Mouse (Mus musculus) gastrocnemius, postnatal 4 days (tissue): ENCODE measurements around the gene Cblc. TPM values are rescaled to one million over a fixed set of nuclear protein-coding genes. Genes with fewer than 3 reads are reported as not detected.

Source experiments
- DNase-seq, 2 experiments: peaks; one replicate each; pipeline ENCODE4 v3.0.0; 2021 to 2022; ENCODE audit warnings: low spot score in 2 of 2, mixed read lengths in 2 of 2
- total RNA-seq, 2 experiments: library from RNA; stranded (reverse); gene quantifications; 2 replicates each; pipeline ENCODE4 v1.2.3; 2021

Cblc gene
- total RNA-seq, 2 experiments from 2014 or later = 0.76 to 0.96 TPM

DNA sequence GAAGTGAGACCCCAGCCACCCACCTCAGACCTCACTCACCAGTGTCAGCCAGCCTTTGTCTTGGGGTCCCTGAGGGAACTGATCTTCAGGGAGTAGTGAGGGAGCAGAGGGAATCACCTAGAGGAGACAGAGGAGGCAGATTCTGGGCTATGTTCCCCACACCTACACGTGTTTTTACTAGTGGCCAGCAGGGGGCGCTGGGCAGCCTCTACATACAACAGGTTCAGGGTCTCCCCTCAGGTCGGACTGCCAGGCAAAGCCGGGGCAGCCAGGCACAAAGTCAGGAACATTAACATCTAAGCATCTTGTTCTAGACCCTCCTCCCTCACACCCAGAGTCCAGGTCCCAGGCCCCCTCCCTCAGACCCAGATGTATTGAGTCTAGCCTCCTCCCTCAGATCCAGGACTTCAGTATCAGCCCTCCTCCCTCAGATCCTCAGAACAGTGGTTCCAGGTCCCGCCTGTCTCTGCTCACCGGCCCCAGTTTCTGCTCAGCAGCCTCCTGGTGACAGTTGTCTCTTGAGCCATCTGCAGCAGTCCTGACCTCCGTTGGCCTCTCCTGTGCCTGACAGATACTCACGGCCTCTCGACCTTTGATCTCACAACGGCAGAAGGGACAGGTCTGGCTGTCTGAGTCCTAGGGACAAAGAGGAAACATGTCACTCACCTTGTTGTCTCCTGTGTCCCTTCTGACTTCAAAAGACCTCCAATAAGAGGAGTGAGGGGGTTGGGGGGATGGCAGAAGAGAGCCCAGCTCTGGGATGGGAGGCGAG, 11.7 kb downstream of the Cblc start:
- DNase-seq = no peak

GRCm38 (mm10) chr7:19783630-19784029, 13.0 kb downstream of the Cblc start:
- DNase-seq = no peak

DNA sequence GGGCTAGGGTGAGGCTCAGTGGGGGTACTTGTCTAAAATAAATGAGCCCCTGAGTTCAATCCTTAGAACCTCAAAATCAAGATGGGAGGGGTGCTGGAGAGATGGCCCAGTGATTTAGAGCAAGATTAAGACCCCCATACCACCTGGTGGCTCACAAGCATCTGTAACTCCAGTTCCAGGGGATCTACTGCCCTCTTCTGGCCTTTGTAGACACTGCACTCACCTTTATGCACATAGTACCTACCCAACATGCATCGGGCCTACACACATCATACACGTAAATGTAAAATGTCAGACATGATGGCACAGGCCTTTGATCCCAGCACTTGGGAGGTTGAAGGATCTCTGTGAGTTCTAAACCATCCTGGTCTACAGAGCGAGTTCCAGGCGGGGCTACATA, 14.0 kb downstream of the Cblc start:
- DNase-seq = no peak

- no peak for DNase-seq
These were observed 14.9 kb downstream of the Cblc start for GRCm38 (mm10) chr7:19781741-19782140.

GRCm38 (mm10) chr7:19779903-19780302, 16.7 kb downstream of the Cblc start:
- no peak for DNase-seq

DNA sequence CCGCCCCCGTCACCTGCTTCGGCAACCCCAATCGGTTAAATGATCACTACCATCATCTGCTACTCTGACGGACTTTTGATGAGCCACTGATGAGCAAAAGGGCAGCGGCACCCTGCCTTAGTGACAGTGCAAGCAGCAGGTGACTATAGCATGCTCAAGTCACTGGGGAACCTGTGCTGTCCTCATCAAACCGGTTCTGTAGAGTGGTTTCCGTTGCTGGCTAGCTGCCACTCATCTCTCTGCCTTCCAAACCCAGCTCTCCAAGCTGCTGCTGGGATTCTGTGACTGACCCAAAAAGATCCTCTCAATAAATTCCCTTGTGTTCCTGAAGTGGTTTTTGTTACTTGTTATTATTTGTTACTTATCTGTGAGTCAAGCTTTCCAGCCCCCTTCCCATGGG, 18.0 kb downstream of the Cblc start:
- no peak for DNase-seq

DNA sequence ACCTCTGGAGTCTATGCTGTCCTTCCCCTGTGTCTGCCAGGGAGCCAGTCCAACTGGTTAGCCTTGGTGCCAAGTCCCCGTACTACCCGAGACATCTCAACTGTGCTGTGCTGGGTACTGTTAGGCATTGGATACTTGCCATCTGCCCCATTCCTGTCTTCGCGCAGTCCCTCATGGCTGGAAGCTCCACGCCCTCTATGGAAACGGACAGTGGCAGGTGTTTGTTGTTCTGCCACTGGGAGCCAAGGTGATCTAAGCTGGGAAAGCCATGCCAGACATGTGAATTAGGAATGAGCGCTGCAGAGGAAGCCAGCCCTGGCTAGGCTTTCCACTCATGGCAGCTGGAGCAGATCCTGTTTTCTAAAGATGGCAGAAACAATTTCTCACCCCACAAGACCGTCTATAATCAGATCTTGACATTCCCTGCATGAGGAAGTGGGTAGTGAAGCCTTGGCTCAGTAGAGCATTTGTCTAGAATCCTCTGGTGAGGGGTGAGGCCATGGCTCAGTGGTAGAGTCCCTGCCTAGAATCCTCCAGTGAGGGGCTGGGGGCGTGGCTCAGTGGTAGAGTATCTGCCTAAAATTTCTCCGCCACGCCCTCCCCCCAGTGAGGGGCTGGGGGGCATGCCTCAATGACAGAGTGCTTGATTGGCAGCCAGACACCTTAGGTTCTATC, 19.4 kb downstream of the Cblc start:
- DNase-seq = peak in 1 of 2 experiments; percentile 55

DNA sequence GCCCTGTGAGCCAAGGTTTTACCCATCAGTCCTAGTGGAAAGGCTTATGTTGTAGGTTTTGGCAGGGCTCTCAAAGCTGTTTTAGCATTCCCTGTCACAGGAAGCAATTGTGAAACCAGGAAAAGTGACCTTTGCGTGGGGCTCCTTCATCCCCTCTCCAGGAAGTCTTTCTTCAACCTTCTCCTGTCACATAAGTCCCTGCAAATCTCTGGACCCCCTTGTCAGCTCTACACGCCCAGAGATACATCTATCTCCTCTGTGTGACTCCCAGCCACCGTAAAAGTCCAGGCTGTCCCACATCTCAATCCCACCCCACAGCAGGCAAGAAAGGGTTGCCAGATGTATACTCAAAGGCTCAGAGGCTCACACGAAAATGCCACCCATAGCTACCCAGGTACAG, 24.9 kb downstream of the Cblc start:
- DNase-seq = no peak

GRCm38 (mm10) chr7:19770984-19771391, 25.6 kb downstream of the Cblc start, which contains the start of gene Bcam:
Gene Bcam (minus strand): TSS chr7:19771016.
- DNase-seq = no peak

DNA sequence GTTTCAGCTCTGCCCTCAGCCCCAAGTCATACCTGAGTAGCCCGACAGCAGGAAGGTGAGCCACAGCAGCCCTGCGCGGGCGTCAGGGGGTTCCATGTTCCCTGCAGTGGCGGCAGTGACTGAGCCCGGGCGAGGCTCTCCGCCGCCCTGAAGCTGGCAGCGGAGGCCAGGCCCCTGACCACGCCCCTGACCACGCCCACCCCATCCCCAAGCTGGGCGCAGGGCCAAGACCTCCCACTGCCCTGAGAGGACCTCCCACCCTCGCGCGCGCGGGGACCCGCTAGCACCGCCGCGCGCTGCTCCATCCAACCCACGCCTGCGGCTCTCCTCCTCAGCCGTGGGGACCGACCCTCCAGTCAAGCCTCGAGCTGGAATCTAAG, 26.2 kb downstream of the Cblc start:
- peak; percentile 78 to 85 for DNase-seq

GRCm38 (mm10) chr7:19769434-19770374, 26.9 kb downstream of the Cblc start:
- DNase-seq = no peak

GRCm38 (mm10) chr7:19769001-19769400, 27.6 kb downstream of the Cblc start:
- no peak for DNase-seq

DNA sequence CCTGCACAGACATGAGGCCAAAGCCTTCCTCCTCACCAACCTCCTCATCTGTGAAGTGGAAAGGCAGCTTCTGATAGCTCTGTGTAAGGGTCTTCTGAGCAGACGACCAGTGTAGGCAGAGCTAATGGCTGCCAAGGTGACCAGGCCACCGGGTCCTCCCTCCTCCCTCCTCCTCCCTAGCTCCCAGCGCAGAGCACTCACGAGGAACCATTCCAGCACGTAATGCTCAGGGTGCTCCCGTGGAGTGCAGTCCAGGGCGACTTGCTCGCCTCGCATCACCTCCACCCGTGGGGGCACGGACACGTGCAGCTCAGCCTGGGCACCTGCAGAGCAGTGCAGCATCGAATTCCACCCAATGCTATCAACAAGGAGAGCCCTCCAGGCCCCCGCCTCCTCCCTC, 28.4 kb downstream of the Cblc start:
- no peak for DNase-seq

- no peak for DNase-seq
These were observed 32.0 kb downstream of the Cblc start for GRCm38 (mm10) chr7:19764581-19764980.

- DNase-seq = no peak
These were observed 32.7 kb downstream of the Cblc start for GRCm38 (mm10) chr7:19763829-19764477.

DNA sequence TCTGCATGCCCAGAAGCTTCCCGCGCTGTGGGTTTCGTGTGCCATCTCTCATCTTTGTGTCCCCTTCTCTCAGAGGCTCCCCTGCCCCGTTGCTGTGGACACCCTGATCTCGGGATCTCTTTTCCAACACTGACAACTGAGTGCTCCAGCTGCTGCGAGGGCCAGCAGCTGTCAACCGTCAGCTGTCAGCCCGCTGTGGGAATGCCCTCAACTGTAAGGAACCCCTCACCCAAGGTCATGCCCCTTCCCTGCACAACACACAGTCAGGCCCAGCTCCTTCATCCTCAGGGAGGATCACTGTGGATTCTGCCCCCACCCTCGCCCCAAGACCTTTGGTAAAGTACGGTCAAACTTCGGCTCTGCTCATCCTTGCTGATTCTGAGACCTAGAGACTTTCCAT, 34.3 kb downstream of the Cblc start:
- no peak for DNase-seq

GRCm38 (mm10) chr7:19760021-19760420, 36.6 kb downstream of the Cblc start:
- no peak for DNase-seq

DNA sequence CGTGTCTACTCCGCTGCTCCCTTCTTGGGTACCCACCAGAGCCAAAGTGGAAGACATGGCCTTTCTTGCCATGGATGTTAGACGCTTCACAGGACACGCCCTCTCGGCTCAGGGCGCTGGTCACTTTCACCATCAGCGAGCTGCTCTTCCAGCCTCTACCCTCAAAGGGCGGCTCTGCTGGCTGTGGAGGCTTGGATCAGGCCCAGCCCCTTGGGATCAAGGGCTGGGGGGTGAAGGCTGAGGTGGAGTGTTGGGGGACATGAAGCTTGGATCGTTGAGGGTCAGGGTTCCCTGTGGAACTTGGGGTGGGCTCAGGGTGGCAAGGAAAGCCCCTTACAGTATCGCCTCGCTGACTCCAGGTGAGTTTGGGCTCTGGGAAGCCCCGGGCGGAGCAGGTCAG, 38.0 kb downstream of the Cblc start:
- no peak for DNase-seq

- peak in 1 of 2 experiments; percentile 41 for DNase-seq
These were observed 40.5 kb downstream of the Cblc start for GRCm38 (mm10) chr7:19755851-19756786.

GRCm38 (mm10) chr7:19755008-19755407, 41.6 kb downstream of the Cblc start:
- DNase-seq = no peak
